ENCODE assay signal across 8 mouse cellular contexts in the genomic region with DNA sequence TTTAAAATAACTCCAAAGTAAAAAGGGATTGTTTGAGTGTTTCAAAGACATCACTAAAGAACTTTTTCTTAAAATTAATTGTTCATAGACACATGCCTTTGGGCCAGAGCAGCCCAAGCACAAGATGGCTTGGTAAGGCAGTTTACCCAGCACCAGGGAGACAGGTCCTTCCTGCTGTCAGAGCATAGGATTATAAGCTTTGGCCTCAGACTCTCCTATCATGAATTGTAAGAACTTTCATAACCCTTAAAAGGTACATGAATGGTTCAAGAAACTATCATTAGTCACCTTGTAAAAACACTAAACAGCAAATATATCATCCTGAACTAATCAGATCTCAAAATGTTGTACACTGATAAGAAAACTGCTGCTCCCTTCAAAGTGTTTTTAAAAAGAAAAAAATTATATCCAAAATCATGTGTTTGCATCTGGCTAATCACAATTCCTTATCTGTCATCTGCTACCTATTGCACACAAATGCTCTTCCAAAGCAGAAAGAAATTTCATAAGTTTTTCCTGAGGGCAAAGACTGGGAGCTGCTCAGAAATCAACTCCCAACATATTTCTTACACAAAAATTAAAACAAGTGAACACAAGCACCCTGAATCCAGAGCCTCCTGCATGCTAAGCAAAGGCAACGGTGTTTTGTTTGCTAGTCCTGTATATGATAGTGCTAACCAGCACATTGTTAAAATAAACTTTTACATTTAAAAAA. TPM values are rescaled to one million over a fixed set of nuclear protein-coding genes. Genes with fewer than 3 reads are reported as not detected.
DNase-seq lines count a peak whose midpoint lies in the region; ATAC-seq and TF ChIP-seq lines count a peak whose summit lies in the region.
"Had no signal": no experiment of that assay in that cellular context is flagged by ENCODE, and none has a peak within 500 bp of the region (broad histone marks: within the 10 kb centered on the region; RNA-seq: fewer than 3 reads in every experiment).

No protein-coding gene starts in this region.

- 0 out of 2 replicates have a peak overlapping the region, but pooled peaks have one; percentile 71 for H3K9ac ChIP-seq in kidney, postnatal 0 days (ENCODE audit: low read depth, low read length)
- peak overlapping the region; percentile 19; the same call in 1 of the 2 replicates for H3K9ac ChIP-seq in embryonic facial prominence, embryonic 14.5 days (ENCODE audit: low read depth, low read length)
- no peak overlapping the region for H3K9ac ChIP-seq in intestine, embryonic 14.5 days (ENCODE audit: low read length)
- H3K9ac ChIP-seq in midbrain, postnatal 0 days (replicated peaks; ENCODE audit: low read length, poor library complexity, severe bottlenecking) = no peak overlapping the region

- ATAC-seq in kidney, postnatal 0 days (replicated peaks; ENCODE audit: low FRiP score, low read depth) = no peak
- no peak for ATAC-seq in embryonic facial prominence, embryonic 14.5 days (ENCODE audit: low read depth)
- ATAC-seq in intestine, embryonic 14.5 days (replicated peaks; ENCODE audit: low FRiP score, low TSS enrichment, low read depth) = no peak
- ATAC-seq in midbrain, postnatal 0 days (ENCODE audit: low FRiP score) = no peak

- no peaks in the 10 kb centered on the region for H3K27me3 ChIP-seq in kidney, postnatal 0 days (ENCODE audit: insufficient read depth, low read length)
- H3K27me3 ChIP-seq in embryonic facial prominence, embryonic 14.5 days (replicated peaks; ENCODE audit: control insufficient read depth, insufficient read depth, low read length) = no peaks in the 10 kb centered on the region
- H3K27me3 ChIP-seq in intestine, embryonic 14.5 days (replicated peaks; ENCODE audit: control insufficient read depth, insufficient read depth, low read length) = no peaks in the 10 kb centered on the region
- H3K27me3 ChIP-seq in midbrain, postnatal 0 days (ENCODE audit: insufficient read depth, low read length) = no peaks in the 10 kb centered on the region

- H3K36me3 ChIP-seq in kidney, postnatal 0 days (ENCODE audit: insufficient read depth, low read length) = no peaks in the 10 kb centered on the region
- H3K36me3 ChIP-seq in embryonic facial prominence, embryonic 14.5 days (ENCODE audit: control insufficient read depth, insufficient read depth, low read length) = no peaks in the 10 kb centered on the region
- H3K36me3 ChIP-seq in intestine, embryonic 14.5 days (ENCODE audit: control insufficient read depth, insufficient read depth, low read length) = no peaks in the 10 kb centered on the region
- H3K36me3 ChIP-seq in midbrain, postnatal 0 days (ENCODE audit: insufficient read depth, low read length) = no peaks in the 10 kb centered on the region

- no peak overlapping the region for H3K27ac ChIP-seq in kidney, postnatal 0 days
- H3K27ac ChIP-seq in embryonic facial prominence, embryonic 14.5 days (replicated peaks; ENCODE audit: low read depth, low read length) = no peak overlapping the region
- no peak overlapping the region for H3K27ac ChIP-seq in intestine, embryonic 14.5 days (ENCODE audit: low read depth)
- no peak overlapping the region for H3K27ac ChIP-seq in midbrain, postnatal 0 days (ENCODE audit: low read depth, low read length)

- peak overlapping the region; percentile 58 for H3K4me2 ChIP-seq in kidney, postnatal 0 days (ENCODE audit: low read length)
- H3K4me2 ChIP-seq in embryonic facial prominence, embryonic 14.5 days (ENCODE audit: low read depth, low read length) = peak overlapping the region; percentile 80
- H3K4me2 ChIP-seq in intestine, embryonic 14.5 days (ENCODE audit: low read length) = peak overlapping the region; percentile 69
- peak overlapping the region; percentile 83 for H3K4me2 ChIP-seq in midbrain, postnatal 0 days (ENCODE audit: low read depth, low read length, poor library complexity, severe bottlenecking)

- no peak for DNase-seq in kidney, postnatal 0 days (ENCODE audit: low spot score)
- no peak for DNase-seq in kidney, postnatal 10 days
- no peak for DNase-seq in embryonic facial prominence, embryonic 14.5 days (ENCODE audit: low spot score)
- no peak for DNase-seq in intestine, embryonic 14.5 days (ENCODE audit: low spot score)
- DNase-seq in midbrain, postnatal 0 days (ENCODE audit: low spot score) = no peak
- DNase-seq in retina, embryonic 14.5 days (ENCODE audit: low spot score) = no peak
- no peak for DNase-seq in urinary bladder, postnatal 25 days (ENCODE audit: low spot score)
- DNase-seq: cerebellum, postnatal 36 days had no signal

- 60% methylated on average over 1 of the region's 1 CpGs for WGBS in kidney, postnatal 0 days
- WGBS in embryonic facial prominence, embryonic 14.5 days = 72% methylated on average over 1 of the region's 1 CpGs
- WGBS in intestine, embryonic 14.5 days = 38% methylated on average over 1 of the region's 1 CpGs
- WGBS in midbrain, postnatal 0 days = 83% methylated on average over 1 of the region's 1 CpGs

- peak overlapping the region; percentile 79; the same call in 1 of the 2 replicates for H3K4me3 ChIP-seq in kidney, postnatal 0 days (replicated peaks; ENCODE audit: low read depth, low read length)
- H3K4me3 ChIP-seq in embryonic facial prominence, embryonic 14.5 days (ENCODE audit: low read depth, low read length) = peak overlapping the region; percentile 83
- H3K4me3 ChIP-seq in intestine, embryonic 14.5 days (ENCODE audit: low read depth, low read length) = peak overlapping the region; percentile 58
- no peak overlapping the region for H3K4me3 ChIP-seq in midbrain, postnatal 0 days (ENCODE audit: low read depth, low read length)

- H3K9me3 ChIP-seq in kidney, postnatal 0 days (replicated peaks; ENCODE audit: low read length) = no peaks in the 10 kb centered on the region
- H3K9me3 ChIP-seq in embryonic facial prominence, embryonic 14.5 days (ENCODE audit: control insufficient read depth, low read length) = no peaks in the 10 kb centered on the region
- H3K9me3 ChIP-seq in intestine, embryonic 14.5 days (ENCODE audit: control insufficient read depth, low read length) = no peaks in the 10 kb centered on the region
- H3K9me3 ChIP-seq in midbrain, postnatal 0 days (ENCODE audit: low read length) = no peaks in the 10 kb centered on the region

- TF ChIP-seq CTCF in kidney, postnatal 0 days (IDR thresholded peaks at IDR 0.05; ENCODE audit: low read depth) = no peak
- TF ChIP-seq CTCF in midbrain, postnatal 0 days (IDR thresholded peaks at IDR 0.05) = no peak

- H3K4me1 ChIP-seq in kidney, postnatal 0 days (replicated peaks; ENCODE audit: insufficient read depth, low read length) = no peaks in the 10 kb centered on the region; the same call in 1 of the 2 replicates
- H3K4me1 ChIP-seq in embryonic facial prominence, embryonic 14.5 days (ENCODE audit: control insufficient read depth, insufficient read depth, low read length) = peaks cover 11% of the 10 kb centered on the region; the same call in 1 of the 2 replicates
- peaks cover 13% of the 10 kb centered on the region for H3K4me1 ChIP-seq in intestine, embryonic 14.5 days (replicated peaks; ENCODE audit: control insufficient read depth, insufficient read depth, low read length)
- H3K4me1 ChIP-seq in midbrain, postnatal 0 days (ENCODE audit: insufficient read depth, low read length) = no peaks in the 10 kb centered on the region

RNA-seq across cellular contexts. Expression of gene Hibadh, which starts 1.6 kb away (rescaled TPM):
- 217 and 218 TPM in 2 replicates for polyA plus RNA-seq in kidney, postnatal 0 days (2015; fragmentation: Nextera tagmentation; extraction: Ambion mirVana)
- polyA plus RNA-seq in embryonic facial prominence, embryonic 14.5 days (2014; fragmentation: Nextera tagmentation; extraction: Ambion mirVana) = 62.1 and 65.4 TPM in 2 replicates
- 69.2 and 76.0 TPM in 2 replicates for polyA plus RNA-seq in intestine, embryonic 14.5 days (2014; fragmentation: Nextera tagmentation; extraction: Ambion mirVana)
- 27.2 and 39.2 TPM in 2 replicates for total RNA-seq in midbrain, postnatal 0 days (2014; rRNA removed)
- polyA plus RNA-seq in midbrain, postnatal 0 days (2015; fragmentation: Nextera tagmentation; extraction: Ambion mirVana) = 57.5 and 63.2 TPM in 2 replicates

Comparison
In these comparisons a context has a peak if more than half of its experiments do, and no peak if none do; other contexts are left out.
1. H3K9ac ChIP-seq: peak in kidney, postnatal 0 days (single experiment) and embryonic facial prominence, embryonic 14.5 days (single experiment); none in intestine, embryonic 14.5 days (single experiment) and midbrain, postnatal 0 days (single experiment).
2. Peak in every context shown above with its lines, with median percentiles within 50 percentile points of each other: H3K4me2 ChIP-seq.